Mouse (Mus musculus): ENCODE measurements around the gene Wdr20. TPM values are rescaled to one million over a fixed set of nuclear protein-coding genes. Genes with fewer than 3 reads are reported as not detected.
"Not testable (repeated sequence)": the region's sequence is repeated elsewhere in the genome, so short reads cannot be mapped to it uniquely, and the experiment has no call there.

The Wdr20 gene
- polyA plus RNA-seq (2015; fragmentation: Nextera tagmentation; extraction: Ambion mirVana): 31.5 and 33.5 TPM in 2 replicates

DNA sequence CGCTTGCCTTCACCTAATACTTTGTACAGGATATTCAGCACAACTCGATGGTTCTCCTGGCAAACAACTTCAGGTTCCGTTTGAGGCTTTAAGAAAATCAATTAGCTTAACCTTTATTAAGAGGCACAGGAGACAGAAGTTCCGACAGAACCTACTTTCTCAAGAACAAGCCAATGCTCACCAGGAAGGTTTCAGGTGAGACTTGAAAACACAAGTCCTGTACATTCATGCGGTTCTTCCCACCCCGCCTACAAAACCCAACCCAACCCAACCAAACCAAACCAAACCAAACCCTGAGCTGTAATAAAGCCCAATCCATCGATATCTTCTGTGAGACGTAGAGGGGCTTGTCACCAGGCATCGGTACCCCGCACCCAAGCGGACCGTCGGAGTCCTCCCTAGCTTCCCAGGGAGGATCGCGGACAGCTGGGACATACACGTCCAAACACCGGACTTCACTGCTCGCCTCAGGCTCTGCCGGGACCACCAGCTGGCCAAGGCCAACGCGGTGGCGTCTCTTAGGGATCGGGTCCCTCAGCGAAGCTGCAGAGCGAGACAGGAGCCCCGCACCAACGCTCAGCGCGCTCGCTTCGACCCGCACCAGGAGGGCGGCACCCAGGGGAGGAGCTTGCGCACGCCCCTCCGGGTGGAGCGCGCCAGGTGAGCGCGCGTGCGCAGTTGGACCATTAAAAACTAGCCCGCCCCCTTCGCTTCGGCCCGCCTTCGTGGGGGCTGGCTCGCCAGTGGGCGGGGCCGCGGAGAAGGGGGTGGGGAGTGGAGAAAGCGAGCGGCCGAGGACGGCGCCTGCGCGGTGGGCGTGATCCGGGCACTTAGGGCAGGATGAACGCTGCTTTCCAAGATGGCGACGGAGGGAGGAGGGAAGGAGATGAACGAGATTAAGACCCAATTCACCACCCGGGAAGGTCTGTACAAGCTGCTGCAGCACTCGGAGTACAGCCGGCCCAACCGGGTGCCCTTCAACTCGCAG lies at the start of gene Wdr20:
Gene Wdr20, plus strand, starts transcription at position 775 of the 988 bp plus-strand sequence.
- Histone ChIP-seq H3K4me2 (replicated peaks) (peak within 1 kb of the TSS; percentile 87), H3K9me3 (no peaks in the 10 kb centered on the region), H3K4me3 (peak within 1 kb of the TSS; percentile 82), H3K4me1 (peaks cover 25% of the 10 kb centered on the region), H3K9ac (replicated peaks) (peak within 1 kb of the TSS; percentile 80), H3K27me3 (peaks cover 9% of the 10 kb centered on the region; the same call in 1 of the 2 replicates), H3K36me3 (no peaks in the 10 kb centered on the region), H3K27ac (replicated peaks) (peak within 1 kb of the TSS; percentile 90)
- WGBS: 1% methylated on average over 68 of the region's 69 CpGs
- ATAC-seq (replicated peaks): peak; percentile 95

DNA sequence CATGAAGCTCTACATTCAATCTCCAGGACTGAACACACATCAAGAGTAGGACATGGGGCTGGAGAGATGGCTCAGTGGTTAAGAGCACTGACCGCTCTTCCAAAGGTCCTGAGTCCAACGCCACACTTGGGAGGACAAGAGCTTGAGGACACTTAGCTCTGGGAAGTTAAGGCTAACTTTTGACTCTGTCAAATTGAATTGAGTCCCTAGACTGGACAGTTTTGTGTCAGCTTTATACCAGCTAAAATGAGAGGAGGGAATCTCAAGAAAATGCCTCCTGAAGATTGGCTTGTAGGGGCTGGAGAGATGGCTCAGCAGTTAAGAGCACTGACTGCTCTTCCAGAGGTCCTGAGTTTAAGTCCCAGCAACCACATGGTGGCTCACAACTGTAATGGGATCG lies 48.8 kb upstream of the Wdr20 start:
- H3K27me3 ChIP-seq; H3K4me2 ChIP-seq (replicated peaks); H3K9ac ChIP-seq (replicated peaks); H3K4me3 ChIP-seq; H3K9me3 ChIP-seq; H3K27ac ChIP-seq (replicated peaks); ATAC-seq (replicated peaks): not testable (repeated sequence)
- Histone ChIP-seq H3K4me1 (peaks cover 12% of the 10 kb centered on the region), H3K36me3 (peaks cover 55% of the 10 kb centered on the region)
- WGBS: 95% methylated on average over 3 of the region's 3 CpGs

DNA sequence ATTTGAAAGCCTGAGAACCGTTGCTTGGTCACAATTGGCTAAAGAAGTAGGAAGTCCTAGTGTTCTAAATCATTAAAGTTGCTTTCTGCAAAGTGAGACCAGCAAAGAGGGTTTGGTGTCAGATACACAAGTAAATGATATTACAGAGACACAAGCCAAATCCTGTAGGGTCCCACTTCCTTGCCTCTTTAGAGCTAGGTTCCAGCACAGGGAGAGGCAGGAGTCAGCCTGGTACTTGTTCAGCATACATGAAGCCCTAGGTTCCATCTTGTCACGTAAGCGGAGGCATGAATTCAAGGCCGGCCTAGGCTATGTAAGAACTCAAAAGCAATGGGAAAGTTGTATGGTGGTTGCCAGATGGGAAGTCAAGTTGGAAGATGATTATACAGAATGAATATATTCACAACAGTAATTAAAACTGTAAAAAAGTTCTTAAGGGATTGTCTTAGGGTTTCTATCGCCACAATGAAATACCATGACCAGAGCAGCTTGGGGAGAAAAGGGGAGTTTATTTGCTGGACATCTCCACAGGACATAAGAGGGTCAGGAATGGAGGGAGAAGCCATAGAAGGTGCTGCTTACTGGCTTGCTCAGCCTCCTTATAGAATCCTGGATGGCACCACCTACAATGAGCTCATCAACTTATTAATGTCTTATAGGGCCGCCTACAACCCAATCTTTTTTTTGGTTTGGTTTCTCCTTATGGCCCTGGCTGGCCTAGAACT lies 47.7 kb upstream of the Wdr20 start:
- no peaks in the 10 kb centered on the region for H3K27me3 ChIP-seq
- no peak overlapping the region for H3K4me2 ChIP-seq (replicated peaks)
- WGBS: 88% methylated on average over 6 of the region's 6 CpGs
- no peak overlapping the region for H3K9ac ChIP-seq (replicated peaks)
- peaks cover 63% of the 10 kb centered on the region for H3K36me3 ChIP-seq
- ATAC-seq (replicated peaks): no peak
- H3K4me1 ChIP-seq: peaks cover 20% of the 10 kb centered on the region
- no peak overlapping the region for H3K4me3 ChIP-seq
- no peak overlapping the region for H3K27ac ChIP-seq (replicated peaks)
- H3K9me3 ChIP-seq: no peaks in the 10 kb centered on the region

DNA sequence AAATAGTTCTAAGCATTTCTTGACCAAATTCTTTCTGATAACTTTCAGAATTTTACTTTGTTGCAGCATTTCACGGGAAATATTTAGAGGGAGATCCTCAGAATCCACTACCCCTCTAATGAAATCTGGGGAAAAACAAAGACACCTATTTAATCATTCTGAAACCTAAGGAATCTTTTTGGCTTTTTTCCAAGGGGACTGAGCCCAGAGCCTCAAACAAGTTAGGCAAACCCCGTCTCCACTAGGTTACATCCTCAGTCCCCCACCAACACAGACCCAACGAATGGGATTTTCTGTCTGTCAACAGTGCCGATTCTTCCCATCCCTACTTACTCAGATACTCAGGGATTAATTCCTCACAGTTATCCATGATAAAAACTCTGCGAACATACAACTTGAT lies 44.4 kb upstream of the Wdr20 start:
- not testable (repeated sequence) for H3K9ac ChIP-seq (replicated peaks); ATAC-seq (replicated peaks)
- WGBS: 65% methylated on average over 5 of the region's 5 CpGs

DNA sequence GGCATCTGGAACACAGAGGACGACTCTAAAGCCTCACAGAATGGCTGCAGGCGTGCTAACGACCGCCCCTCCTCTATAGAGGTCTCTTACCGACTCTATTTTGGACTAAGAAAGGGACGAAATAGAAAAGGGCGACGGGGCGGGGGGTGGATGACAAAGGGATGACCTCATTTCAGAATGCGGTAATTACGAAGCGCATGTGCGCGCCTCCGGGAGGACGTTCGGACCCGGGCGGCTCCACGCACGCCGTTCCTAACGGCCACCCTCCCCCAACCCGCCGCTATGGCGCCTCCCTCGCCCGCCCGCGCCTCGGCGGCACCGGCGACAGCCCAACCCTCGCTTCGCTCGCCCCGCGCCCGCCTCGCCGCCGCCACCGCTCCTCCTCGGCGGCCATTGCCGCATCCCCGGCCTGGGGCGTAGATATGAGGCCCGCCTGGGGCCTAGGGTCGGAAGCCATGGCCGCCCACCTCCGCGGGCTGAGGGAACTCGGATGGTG lies 42.0 kb upstream of the Wdr20 start:
- WGBS: under 1% methylated on average over 28 of the region's 55 CpGs
- peaks cover 19% of the 10 kb centered on the region for H3K4me1 ChIP-seq
- peak overlapping the region; percentile 100 for H3K9ac ChIP-seq (replicated peaks)
- peak overlapping the region; percentile 98 for H3K27ac ChIP-seq (replicated peaks)
- no peaks in the 10 kb centered on the region for H3K27me3 ChIP-seq
- H3K9me3 ChIP-seq: no peaks in the 10 kb centered on the region
- H3K4me3 ChIP-seq: peak overlapping the region; percentile 99
- peaks cover 23% of the 10 kb centered on the region for H3K36me3 ChIP-seq
- ATAC-seq (replicated peaks): peak; percentile 36
- peak overlapping the region; percentile 55 for H3K4me2 ChIP-seq (replicated peaks)

More for the DNA sequence above, 44.4 kb upstream of the Wdr20 start:
- H3K9me3 ChIP-seq; H3K4me2 ChIP-seq (replicated peaks); H3K27me3 ChIP-seq; H3K4me3 ChIP-seq; H3K27ac ChIP-seq (replicated peaks): not testable (repeated sequence)
- peaks cover 44% of the 10 kb centered on the region for H3K36me3 ChIP-seq
- H3K4me1 ChIP-seq: peaks cover 19% of the 10 kb centered on the region

DNA sequence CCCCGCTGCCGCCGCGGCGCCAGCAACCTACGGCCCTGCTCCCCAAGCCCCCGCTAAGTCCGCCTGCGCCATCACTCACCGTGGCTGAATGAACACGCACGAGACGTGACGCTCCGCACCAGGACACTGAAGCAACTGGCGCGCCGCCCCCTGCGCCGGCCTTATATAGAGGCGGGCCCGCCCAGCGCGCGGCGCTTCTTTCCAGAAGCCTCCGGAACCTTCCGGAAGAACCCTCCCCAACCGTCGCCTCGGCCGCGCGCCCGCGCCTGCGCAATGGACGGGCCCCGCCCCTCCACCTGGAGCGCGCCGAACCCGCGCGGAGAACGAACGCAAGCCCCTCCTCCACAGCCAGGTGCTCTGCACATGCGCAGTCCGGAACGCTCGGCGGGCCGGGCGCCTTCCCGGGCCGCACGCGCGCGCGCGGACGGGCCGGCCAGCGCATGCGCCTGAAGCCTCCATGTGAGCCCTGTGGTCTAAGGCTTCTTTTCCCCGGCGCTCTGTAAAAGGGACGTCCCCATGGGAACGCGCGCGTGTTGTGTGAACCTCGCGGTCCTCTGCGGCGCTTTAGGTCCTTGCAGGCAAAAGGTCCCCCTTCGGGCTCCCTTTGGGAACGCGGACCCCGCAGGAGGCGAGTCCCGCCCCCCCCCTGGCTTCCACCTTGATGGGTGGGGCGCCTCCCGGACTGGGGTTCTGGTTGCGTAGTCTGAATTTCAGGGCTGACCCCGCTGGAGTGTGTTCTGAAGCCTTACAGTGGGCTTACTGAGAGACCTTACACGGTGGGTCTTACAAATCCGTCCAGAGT lies 41.4 kb upstream of the Wdr20 start:
- peaks cover 21% of the 10 kb centered on the region for H3K36me3 ChIP-seq
- H3K4me1 ChIP-seq: peaks cover 19% of the 10 kb centered on the region
- no peaks in the 10 kb centered on the region for H3K27me3 ChIP-seq
- H3K9ac ChIP-seq (replicated peaks): peak overlapping the region; percentile 100
- peak overlapping the region; percentile 99 for H3K4me3 ChIP-seq
- H3K9me3 ChIP-seq: no peaks in the 10 kb centered on the region
- H3K4me2 ChIP-seq (replicated peaks): peak overlapping the region; percentile 55
- peak; percentile 96 for ATAC-seq (replicated peaks)
- under 1% methylated on average over 89 of the region's 89 CpGs for WGBS
- peak overlapping the region; percentile 98 for H3K27ac ChIP-seq (replicated peaks)

DNA sequence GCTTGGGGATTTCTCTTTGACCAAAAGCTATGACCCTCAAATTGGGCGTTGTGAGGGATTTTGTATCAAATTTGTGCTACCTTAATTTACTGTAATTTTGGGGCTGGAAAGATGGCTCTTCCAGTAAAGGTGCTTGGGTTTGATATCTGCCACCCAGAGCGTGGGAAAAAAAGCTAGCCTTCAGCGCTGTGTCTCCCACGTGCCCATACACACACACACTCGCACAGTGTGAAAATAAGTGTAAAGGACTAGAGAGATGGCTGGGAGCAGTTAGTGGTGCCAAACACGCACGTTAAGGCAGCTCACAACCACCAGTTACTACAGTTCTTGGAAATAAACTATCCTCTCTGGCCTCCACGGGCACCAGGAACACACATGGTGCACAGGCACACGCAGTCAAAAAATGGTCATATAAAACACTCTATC lies 40.8 kb upstream of the Wdr20 start:
- Histone ChIP-seq H3K9ac (replicated peaks) (peak overlapping the region; percentile 72), H3K4me2 (replicated peaks) (peak overlapping the region; percentile 55), H3K27ac (replicated peaks) (peak overlapping the region; percentile 98), H3K4me3 (peak overlapping the region; percentile 99), H3K36me3 (peaks cover 16% of the 10 kb centered on the region), H3K27me3 (no peaks in the 10 kb centered on the region), H3K4me1 (peaks cover 19% of the 10 kb centered on the region), H3K9me3 (no peaks in the 10 kb centered on the region)
- no peak for ATAC-seq (replicated peaks)
- 46% methylated on average over 9 of the region's 9 CpGs for WGBS

DNA sequence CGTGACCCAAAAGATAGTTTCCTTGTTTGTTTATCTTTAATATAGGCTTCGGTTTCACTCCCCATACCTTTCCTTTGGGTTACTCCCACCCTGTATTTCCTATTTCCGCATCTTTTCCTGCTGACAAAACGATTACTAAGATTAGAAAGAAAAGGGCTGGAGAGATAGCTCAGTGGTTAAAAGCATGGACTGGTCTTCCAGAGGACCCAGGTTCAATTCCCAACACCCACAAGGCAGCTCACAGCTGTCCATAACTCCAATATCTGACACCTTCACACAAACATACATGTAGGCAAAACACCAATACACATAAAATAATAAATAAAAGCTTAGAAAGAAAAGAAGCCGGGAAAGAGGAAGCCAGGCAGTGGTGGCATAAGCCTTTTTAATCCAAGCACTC lies 40.3 kb upstream of the Wdr20 start:
- H3K27me3 ChIP-seq: no peaks in the 10 kb centered on the region
- H3K9ac ChIP-seq (replicated peaks): no peak overlapping the region
- peaks cover 14% of the 10 kb centered on the region for H3K36me3 ChIP-seq
- H3K4me3 ChIP-seq: no peak overlapping the region
- peaks cover 19% of the 10 kb centered on the region for H3K4me1 ChIP-seq
- 76% methylated on average over 5 of the region's 5 CpGs for WGBS
- no peak for ATAC-seq (replicated peaks)
- no peaks in the 10 kb centered on the region for H3K9me3 ChIP-seq
- H3K27ac ChIP-seq (replicated peaks): no peak overlapping the region
- H3K4me2 ChIP-seq (replicated peaks): no peak overlapping the region

DNA sequence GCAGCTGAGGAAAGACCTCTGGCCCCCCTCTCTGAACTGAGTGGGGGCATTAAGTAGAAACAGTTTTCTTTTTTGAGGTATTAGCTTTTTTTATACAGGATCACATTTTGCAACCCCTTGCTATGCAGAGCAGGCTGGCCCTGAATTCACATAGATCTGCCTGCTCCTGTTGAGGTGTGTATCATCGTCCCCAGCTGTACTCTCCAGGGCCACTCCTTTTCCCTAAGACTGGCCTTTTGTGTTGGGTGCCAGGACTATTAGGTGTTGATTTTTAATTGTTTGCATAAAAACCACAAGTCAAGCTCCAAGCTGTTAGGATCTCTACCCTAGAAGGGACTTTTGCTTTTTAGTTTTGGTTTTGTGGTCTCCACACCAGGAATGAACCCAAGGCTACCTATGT lies 39.7 kb upstream of the Wdr20 start:
- no peaks in the 10 kb centered on the region for H3K9me3 ChIP-seq
- no peak for ATAC-seq (replicated peaks)
- WGBS: 87% methylated on average over 1 of the region's 1 CpGs
- no peaks in the 10 kb centered on the region for H3K27me3 ChIP-seq
- peaks cover 19% of the 10 kb centered on the region for H3K4me1 ChIP-seq
- H3K4me2 ChIP-seq (replicated peaks): no peak overlapping the region
- peaks cover 10% of the 10 kb centered on the region for H3K36me3 ChIP-seq
- no peak overlapping the region for H3K27ac ChIP-seq (replicated peaks)
- no peak overlapping the region for H3K9ac ChIP-seq (replicated peaks)
- no peak overlapping the region for H3K4me3 ChIP-seq

DNA sequence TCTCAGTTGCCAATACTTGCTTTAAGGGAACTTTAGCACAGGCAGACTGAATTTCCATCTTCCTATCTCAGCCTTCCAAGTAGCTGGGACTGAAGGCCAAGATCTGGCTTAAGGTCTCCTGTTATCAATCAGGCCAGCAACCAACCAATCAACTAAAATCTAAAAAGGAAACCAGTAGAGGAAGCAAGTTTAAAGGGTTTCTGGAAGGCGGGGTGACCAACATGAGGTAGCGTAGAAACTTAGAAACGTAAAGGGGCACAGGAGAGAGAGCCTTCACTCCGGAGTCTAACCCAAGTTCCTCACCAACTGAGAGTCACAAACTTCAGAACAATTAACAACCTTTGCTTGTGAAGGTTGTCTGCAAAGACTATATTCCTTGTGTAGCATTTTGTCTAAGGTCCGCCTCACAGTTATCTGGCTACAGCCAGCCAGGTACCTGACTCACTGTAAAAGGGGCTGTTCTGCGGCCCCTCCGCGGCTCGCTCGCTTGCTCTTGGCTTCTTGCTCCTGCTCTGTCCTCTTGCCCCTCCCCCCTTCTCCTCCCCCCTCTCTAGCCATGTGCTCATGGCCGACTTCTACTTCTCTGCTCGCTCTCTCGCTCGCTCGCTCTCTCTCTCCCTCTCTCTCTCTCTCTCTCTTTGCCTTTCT lies 39.1 kb upstream of the Wdr20 start:
- Histone ChIP-seq H3K27me3 (no peaks in the 10 kb centered on the region), H3K9ac (replicated peaks) (no peak overlapping the region), H3K27ac (replicated peaks) (no peak overlapping the region), H3K36me3 (peaks cover 9% of the 10 kb centered on the region), H3K9me3 (no peaks in the 10 kb centered on the region), H3K4me2 (replicated peaks) (no peak overlapping the region), H3K4me1 (peaks cover 16% of the 10 kb centered on the region), H3K4me3 (no peak overlapping the region)
- no peak for ATAC-seq (replicated peaks)
- 56% methylated on average over 15 of the region's 15 CpGs for WGBS

DNA sequence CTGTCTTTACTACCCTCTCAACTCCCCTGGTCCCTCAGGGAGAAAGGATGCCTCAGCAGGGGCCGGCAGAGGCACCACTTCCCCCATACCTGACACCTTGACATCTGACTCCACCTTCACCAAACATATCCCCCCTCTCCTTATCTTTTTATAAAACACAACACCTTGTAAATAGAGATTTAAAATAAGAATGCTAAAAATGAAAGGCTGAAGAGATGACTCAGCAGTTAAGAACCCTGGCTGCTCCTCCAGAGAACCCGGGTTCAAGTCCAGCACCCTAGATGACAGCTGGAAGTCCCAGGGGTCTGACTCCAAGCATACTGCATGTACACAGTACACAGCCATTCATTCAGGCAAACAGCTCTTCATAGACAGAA lies 38.6 kb upstream of the Wdr20 start:
- Histone ChIP-seq H3K4me3 (no peak overlapping the region), H3K27me3 (no peaks in the 10 kb centered on the region), H3K9ac (replicated peaks) (no peak overlapping the region), H3K36me3 (peaks cover 7% of the 10 kb centered on the region), H3K27ac (replicated peaks) (no peak overlapping the region), H3K9me3 (no peaks in the 10 kb centered on the region), H3K4me2 (replicated peaks) (no peak overlapping the region), H3K4me1 (peaks cover 13% of the 10 kb centered on the region)
- 53% methylated on average over 2 of the region's 2 CpGs for WGBS
- ATAC-seq (replicated peaks): no peak

All from forebrain, embryonic 15.5 days (tissue).